Mouse (Mus musculus): ENCODE measurements around the gene Tuba3a. TPM values are rescaled to one million over a fixed set of nuclear protein-coding genes. Genes with fewer than 3 reads are reported as not detected.

Gene Tuba3a
- polyA plus RNA-seq, 1 experiment from 2014 or later, result 0.12 TPM

DNA sequence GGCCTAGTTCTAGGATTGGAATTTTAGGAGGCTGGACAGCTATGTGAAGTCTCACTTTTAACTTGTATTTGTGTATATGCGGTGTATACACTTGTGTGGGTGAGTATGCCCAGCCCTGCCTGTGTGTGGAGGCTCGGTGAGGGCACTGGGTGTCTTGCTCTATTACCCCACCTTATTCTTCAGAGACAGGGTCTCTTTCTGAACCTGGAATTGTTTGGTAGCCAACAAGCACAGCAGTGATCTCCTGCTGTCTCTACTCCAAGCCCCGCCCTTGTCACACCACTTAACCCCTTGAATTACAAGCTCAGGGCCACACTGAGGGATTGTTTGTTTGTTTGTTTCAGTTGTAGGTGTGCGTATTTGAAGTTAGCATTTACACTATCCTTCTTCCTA, 53.8 kb downstream of the Tuba3a start:
- peak overlapping the region; percentile 83 for H3K27ac ChIP-seq

DNA sequence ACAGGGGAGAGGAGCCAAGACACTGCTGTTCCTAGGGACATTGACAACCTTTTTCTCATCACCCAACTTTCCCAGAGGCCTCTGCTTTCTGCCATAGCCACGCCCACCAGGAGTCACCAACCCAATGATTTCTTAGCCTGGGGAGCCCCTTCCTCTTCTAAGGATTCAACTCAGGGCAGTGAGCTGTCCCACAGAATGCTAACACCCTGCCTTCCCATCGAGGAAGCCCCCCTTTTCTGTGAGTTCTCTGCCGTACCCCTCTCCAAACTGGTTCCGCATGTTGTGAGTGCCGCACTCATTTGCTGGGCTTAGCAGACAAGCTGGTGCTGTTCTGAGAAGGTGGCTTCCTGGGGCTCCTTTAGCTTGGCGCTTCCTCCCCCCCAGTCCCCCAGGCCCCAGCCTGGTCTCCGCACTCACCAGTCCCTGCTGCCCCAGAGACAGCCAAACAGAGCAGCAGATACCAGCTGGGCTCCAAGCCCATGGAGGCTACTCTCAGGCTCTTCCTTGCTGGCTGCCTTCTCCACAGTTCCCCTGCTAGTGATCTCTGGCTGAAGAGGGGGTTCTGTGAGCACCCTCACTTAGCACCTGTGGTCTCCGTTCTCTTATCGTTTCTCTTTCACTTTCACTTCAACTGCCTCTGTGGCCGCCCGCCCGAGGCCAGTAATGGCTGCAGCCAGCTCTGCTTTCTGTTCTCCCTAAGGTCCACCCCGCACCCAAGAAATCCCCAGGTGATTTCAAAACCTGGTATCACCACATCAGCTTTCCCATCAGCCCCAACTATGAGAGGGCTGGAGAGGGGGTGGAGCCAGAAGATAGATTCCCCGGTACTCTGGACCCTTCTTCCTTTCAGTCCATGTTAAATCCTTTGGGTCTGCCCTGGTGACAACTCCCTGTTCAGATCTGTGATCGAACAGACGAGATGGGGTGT, 54.5 kb downstream of the Tuba3a start, which contains the start of gene Tapbpl:
Tapbpl (minus strand) TSS at position 744 of the 928 bp plus-strand sequence.
- Histone ChIP-seq H3K27me3 (ENCODE audit: poor library complexity, severe bottlenecking) (no peaks in the 10 kb centered on the region), H3K36me3 (replicated peaks) (no peaks in the 10 kb centered on the region), H3K27ac (peak within 1 kb of the TSS; percentile 83), H3K9me3 (no peaks in the 10 kb centered on the region), H3K4me1 (peaks cover 40% of the 10 kb centered on the region), H3K4me3 (peak within 1 kb of the TSS; percentile 50)
- 10% methylated on average over 16 of the region's 16 CpGs for WGBS
- no peak for DNase-seq (ENCODE audit: extremely low spot score, low spot score)

More for the DNA sequence above, 53.8 kb downstream of the Tuba3a start:
- Histone ChIP-seq H3K27me3 (ENCODE audit: poor library complexity, severe bottlenecking) (no peaks in the 10 kb centered on the region), H3K9me3 (no peaks in the 10 kb centered on the region), H3K4me1 (peaks cover 47% of the 10 kb centered on the region), H3K4me3 (peak overlapping the region; percentile 50), H3K36me3 (replicated peaks) (no peaks in the 10 kb centered on the region)
- DNase-seq (ENCODE audit: extremely low spot score, low spot score), result no peak
- WGBS, result 62% methylated on average over 4 of the region's 4 CpGs

- H3K27me3 ChIP-seq (ENCODE audit: poor library complexity, severe bottlenecking), result no peaks in the 10 kb centered on the region
- H3K9me3 ChIP-seq, result no peaks in the 10 kb centered on the region
- DNase-seq (ENCODE audit: extremely low spot score, low spot score), result no peak
- no peak overlapping the region for H3K4me3 ChIP-seq
- peaks cover 36% of the 10 kb centered on the region for H3K4me1 ChIP-seq
- H3K27ac ChIP-seq, result 0 out of 2 replicates have a peak overlapping the region, but pooled peaks have one; percentile 1
- H3K36me3 ChIP-seq (replicated peaks), result no peaks in the 10 kb centered on the region
- WGBS, result 65% methylated on average over 9 of the region's 9 CpGs
These were observed 55.3 kb downstream of the Tuba3a start for GRCm38 (mm10) chr6:125230571-125230970.

Small RNA genes lying within 50 kb of the gene (microRNA-seq; reads per million reads assigned to microRNA genes)
- gene Mir8113, result not detected

Other genes with a start within 250 kb of the Tuba3a start
- gene Ing4, start 246.3 kb downstream of the Tuba3a start, polyA plus RNA-seq (2016; fragmentation: Nextera tagmentation; extraction: Ambion mirVana), result 117 and 121 TPM in 2 replicates
- 12.8 and 12.9 TPM in 2 replicates for gene Acrbp, start 236.4 kb downstream of the Tuba3a start, polyA plus RNA-seq (2016; fragmentation: Nextera tagmentation; extraction: Ambion mirVana)
- gene Lpar5, start 218.1 kb downstream of the Tuba3a start, polyA plus RNA-seq (2016; fragmentation: Nextera tagmentation; extraction: Ambion mirVana), result 0.22 and 0.30 TPM in 2 replicates
- gene Chd4, start 190.1 kb downstream of the Tuba3a start, polyA plus RNA-seq (2016; fragmentation: Nextera tagmentation; extraction: Ambion mirVana), result 91.0 and 99.4 TPM in 2 replicates
- gene Nop2, start 154.1 kb downstream of the Tuba3a start, polyA plus RNA-seq (2016; fragmentation: Nextera tagmentation; extraction: Ambion mirVana), result 101 and 103 TPM in 2 replicates
- 9.2 and 10.0 TPM in 2 replicates for gene Iffo1, start 140.8 kb downstream of the Tuba3a start, polyA plus RNA-seq (2016; fragmentation: Nextera tagmentation; extraction: Ambion mirVana)
- gene Gapdh, start 119.6 kb downstream of the Tuba3a start, polyA plus RNA-seq (2016; fragmentation: Nextera tagmentation; extraction: Ambion mirVana), result 3,225 and 3,313 TPM in 2 replicates
- gene Ncapd2, start 94.3 kb downstream of the Tuba3a start, polyA plus RNA-seq (2016; fragmentation: Nextera tagmentation; extraction: Ambion mirVana), result 271 and 274 TPM in 2 replicates
- 232 and 239 TPM in 2 replicates for gene Mrpl51, start 94.2 kb downstream of the Tuba3a start, polyA plus RNA-seq (2016; fragmentation: Nextera tagmentation; extraction: Ambion mirVana)
- gene Vamp1, start 70.5 kb downstream of the Tuba3a start, polyA plus RNA-seq (2016; fragmentation: Nextera tagmentation; extraction: Ambion mirVana), result 3.8 and 4.7 TPM in 2 replicates
- 1.6 and 2.1 TPM in 2 replicates for gene Tapbpl, start 54.2 kb downstream of the Tuba3a start, polyA plus RNA-seq (2016; fragmentation: Nextera tagmentation; extraction: Ambion mirVana)
- 1.1 and 1.7 TPM in 2 replicates for gene Cd27, start 49.0 kb downstream of the Tuba3a start, polyA plus RNA-seq (2016; fragmentation: Nextera tagmentation; extraction: Ambion mirVana)
- 16.1 and 17.2 TPM in 2 replicates for gene Ltbr, start 27.8 kb upstream of the Tuba3a start, polyA plus RNA-seq (2016; fragmentation: Nextera tagmentation; extraction: Ambion mirVana)
- 0.20 and 0.30 TPM in 2 replicates for gene Scnn1a, start 34.6 kb upstream of the Tuba3a start, polyA plus RNA-seq (2016; fragmentation: Nextera tagmentation; extraction: Ambion mirVana)
- 24.1 and 24.4 TPM in 2 replicates for gene Tnfrsf1a, start 63.3 kb upstream of the Tuba3a start, polyA plus RNA-seq (2016; fragmentation: Nextera tagmentation; extraction: Ambion mirVana)
- 0.07 TPM in 2 replicates for gene Plekhg6, start 94.8 kb upstream of the Tuba3a start, polyA plus RNA-seq (2016; fragmentation: Nextera tagmentation; extraction: Ambion mirVana)
- gene Cd9, start 208.7 kb upstream of the Tuba3a start, polyA plus RNA-seq (2016; fragmentation: Nextera tagmentation; extraction: Ambion mirVana), result 35.3 and 38.2 TPM in 2 replicates

Measured in forebrain, embryonic 10.5 days (tissue).